Mouse (Mus musculus) ovary, adult 18-20 months (tissue): ENCODE measurements at regions not wholly inside any gene's neighbourhood (a gene's known extent, or its start where the extent isn't known, plus 50 kb on each side); places are given as distances from the start of the nearest gene placed in this dataset.

Experiments used
- DNase-seq: peaks from one replicate; pipeline ENCODE4 v3.0.0; 2022; ENCODE audit warnings: low spot score, mixed read lengths

DNA sequence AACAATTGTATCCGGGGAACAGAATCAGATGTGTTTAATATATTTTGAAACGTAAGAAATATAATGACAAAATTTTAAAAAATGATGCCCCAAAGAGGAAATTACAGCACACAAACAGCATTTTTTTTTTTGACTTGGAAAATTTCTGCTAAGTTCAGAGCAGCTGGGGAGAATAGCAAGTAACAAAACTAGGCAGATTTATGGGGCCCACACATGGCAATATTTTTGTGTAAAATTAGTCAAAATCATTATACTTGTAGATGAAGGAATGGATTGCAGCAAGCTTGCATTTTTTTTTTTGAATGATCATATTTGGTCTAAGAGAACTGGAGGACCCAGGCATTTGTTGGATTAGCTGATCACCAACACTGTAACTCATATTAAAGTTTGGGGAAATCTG, 189.4 kb downstream of the Map2k6 start:
- DNase-seq: no peak

DNA sequence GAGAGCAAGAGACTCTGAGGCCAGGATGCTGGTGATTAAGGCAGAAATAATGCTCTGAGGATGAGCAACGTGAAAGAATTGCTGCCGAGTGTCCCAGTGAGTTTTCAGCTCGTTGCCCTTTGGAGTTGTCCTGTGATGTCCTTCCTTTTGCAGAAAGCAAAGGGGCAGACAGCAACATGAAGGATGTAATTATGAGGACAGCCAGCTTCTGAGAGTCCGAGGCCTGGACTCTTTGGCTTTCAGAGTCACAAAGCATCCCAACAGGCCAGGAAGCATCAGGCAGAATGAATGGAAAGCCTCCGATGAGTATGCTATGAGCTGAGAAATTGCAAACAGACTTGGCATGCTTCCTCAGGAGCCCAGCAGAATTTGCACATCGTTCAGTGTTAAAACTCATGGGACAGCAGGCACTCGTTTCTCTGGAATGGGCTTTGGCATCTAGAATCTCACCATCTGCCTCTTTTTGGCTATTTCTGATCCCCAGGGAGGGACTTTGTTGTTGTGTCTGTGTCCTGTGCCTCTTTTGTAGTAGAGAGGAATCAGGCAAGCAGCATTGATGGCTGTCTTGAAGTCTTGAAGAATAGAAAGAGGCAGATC, 196.4 kb downstream of the Map2k6 start:
- DNase-seq: no peak

DNA sequence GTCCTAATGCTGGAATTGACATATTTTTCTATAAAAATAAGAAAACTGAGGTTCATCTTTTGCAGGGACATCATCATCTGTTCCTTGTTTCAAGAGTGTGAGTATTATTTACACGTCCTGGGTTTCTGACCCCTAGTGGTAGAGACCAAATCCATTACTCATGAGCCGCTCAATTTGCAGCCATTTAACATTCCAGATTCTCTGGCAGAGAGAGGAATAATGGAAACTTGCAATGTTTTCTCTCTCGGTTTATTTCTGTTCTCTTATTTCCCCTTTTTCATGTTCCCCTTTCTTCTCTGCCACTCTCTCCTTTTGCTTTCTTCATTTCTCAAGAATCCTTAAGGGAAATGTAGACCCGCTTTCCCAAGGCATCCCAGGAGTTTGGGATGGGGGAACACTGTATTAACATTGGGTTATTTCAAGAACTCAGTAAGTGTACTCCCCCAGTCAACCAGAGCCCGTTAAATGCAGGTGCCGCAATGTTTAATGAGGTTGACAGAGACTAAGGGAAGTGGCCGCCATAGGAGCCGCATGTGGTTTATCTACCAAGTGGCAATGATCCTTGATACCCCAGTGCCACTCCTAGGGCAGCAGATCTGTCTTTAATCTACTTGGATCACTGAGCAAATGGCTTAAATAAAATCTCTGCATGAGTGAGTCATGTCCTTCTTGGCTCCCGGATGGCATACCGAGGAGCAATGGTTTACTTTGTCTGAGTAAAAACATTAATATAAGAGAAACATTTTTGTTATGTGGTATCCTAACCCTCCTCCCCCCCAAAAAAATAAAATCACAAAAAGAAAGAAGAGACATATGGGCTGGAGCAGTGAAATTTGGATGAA, 206.3 kb downstream of the Map2k6 start:
- no peak for DNase-seq

DNA sequence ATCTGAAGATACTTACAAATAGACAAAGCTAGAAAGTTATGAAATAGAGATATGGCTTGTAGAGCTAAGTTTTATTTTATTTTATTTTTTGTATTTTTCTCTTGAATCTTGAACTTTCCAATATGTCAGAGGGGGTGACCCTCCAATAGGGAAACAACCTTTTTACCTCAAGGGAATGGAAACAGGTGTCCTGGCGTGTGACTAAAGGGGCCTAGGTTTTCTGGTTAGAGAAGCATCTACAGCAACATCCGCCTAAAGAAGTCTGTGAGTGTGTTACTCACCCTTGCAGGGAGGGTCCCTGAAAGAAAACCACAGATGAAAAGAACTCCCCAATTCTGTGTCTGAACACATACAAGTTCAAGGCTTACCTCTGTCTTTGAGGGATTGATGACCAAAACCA, 210.4 kb downstream of the Map2k6 start:
- DNase-seq: no peak

DNA sequence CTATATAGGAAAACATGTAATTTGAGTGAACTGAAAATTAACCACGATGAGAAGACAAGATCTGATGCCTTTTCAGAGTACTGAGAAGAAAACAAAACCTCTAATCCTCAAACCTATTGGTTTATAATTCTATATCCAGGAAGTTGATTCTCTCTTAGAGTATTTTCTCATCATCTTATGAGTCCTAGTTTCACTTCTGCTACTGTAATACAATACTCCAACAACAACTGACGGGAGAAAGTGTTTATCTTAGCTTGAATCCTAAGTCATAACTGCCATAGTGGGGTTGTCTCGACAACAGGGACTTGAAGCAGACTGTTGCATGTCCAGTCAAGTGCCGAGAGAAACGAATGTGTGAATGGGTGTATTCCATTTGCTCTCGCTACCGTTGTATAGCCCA, 211.9 kb downstream of the Map2k6 start:
- no peak for DNase-seq

DNA sequence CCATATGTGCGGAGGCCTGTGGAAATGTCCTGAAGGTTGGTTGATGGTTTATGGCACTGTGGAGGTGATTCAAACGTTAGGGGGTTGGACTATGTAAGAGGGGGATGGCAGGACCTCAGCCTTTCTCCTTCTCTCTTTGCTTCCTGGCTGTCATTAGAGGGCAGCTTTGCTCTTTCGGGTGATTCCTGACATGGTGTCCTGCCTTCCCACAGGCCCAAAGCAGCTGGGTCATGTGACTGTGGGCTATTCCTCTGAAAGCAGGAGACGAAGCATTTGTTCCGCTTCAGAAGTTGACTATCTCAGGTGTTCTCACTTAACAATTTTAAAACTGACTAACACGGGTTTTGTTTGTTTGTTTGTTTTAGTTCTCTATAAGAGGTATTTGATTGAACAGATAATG, 233.1 kb downstream of the Map2k6 start:
- DNase-seq: no peak

DNA sequence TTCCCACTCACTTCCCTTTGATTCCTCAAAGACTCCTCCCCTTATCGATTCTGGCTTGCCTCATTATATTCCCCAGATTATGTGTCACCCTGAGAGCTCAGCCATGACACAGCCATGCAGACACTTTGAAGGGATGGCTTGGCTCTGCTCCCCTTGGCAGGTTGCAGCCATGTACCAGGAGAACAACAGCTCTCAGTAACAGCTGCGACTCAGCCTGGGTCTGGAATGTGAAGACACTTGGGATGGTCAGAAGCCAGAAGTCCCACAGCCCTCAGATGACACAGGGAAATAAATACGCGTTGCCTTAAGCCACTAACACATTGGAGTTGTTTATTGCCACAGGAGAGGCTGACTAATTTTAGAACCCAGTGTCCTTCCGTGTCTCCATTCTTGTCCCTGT, 234.4 kb downstream of the Map2k6 start:
- DNase-seq: no peak

DNA sequence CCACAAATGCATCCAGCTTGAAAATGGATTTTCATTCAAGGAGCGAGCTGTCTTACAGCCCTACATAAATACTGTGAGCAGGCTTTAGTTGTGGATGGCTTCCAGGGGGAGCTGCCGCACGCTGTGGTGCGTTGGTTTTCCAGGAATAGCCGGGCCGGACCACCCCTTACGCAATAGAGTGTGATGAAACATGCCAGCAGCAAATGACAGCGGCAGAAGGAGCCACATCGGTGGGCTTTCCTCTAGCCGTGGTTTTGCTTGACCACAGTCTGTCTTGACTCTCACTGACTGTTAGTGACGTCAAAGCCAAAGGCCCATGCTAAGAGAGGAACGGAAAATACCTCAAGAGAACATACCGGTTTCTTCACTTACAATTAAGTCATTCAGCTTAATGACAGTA, 243.6 kb downstream of the Map2k6 start:
- no peak for DNase-seq

DNA sequence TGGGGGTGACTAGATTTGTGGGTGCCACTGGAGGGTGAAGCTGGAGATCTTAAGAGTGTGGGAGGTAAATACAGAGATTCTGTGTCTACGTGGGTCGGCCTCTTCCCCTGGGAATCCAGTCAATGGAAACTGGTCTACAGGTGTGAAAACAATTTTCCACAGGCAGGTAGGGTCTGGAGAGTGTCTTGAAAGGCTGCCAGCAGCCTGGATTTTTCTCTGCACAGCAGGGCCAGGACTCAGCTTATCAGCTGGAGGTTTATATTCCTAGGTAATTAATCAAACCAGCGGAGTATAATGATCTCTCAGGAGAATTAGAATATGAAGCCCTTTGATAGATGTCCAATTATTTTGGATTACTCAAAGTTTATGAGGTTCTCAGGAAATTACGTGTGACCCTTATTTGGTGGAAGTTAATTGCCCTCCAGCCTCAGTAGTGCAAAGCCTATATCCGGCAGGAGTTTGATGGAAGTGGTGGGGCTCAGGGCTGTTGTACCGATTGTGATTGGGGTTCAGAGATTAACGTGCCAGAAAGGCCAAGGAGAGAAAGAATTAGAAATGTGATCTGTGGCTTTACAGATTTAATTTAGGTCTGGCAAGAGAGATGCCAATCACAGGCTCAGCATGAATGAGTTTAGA, 250.8 kb downstream of the Map2k6 start:
- DNase-seq: no peak

DNA sequence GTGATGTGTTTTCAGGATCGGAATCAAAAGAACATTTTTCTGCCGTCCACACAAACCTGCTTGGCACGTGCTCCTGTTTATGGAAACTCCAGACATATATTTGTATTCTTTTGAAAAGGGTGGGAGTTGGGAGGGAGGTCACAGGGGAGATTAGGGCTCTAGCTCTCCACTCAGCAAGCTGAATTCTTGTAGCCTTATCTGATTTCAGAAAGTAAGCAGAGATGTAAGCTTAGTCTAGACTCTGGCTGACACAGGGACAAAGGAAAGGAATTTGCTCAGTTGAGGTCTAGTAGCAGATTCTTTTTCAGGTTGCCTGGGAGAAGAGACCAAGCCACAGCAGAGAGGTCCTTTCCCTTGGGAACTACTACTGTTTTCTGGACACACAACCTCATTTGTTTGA, 253.1 kb downstream of the Map2k6 start:
- DNase-seq: no peak

DNA sequence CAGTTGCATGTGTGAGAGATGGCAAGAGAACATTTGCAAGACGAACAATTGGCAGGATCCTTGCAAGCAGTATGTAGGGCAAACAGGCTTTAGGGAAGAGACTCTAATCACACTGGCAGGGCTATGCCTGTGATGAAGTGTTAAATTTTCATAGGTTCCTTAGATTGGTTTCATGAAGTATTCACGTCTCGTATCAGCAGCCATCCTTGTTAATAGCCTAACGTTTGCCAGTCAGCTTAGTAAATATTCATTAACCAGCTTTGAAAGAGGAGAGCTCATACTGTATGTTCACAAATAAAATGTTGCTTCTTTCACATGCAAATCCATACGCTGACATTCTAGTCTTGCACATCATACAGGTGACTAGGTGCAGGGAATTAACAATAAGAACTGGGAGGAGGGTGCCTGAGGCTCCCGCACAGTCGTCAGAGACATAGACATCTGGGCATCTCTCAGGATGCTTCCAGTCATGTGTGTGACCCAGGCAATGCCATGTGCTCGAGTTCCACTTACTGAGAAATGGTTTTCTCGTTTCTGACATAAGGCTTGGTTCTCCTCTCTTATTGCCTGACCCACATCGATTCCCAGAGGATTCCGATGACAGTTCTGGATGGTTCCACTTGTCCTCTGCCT, 257.7 kb downstream of the Map2k6 start:
- DNase-seq: no peak

DNA sequence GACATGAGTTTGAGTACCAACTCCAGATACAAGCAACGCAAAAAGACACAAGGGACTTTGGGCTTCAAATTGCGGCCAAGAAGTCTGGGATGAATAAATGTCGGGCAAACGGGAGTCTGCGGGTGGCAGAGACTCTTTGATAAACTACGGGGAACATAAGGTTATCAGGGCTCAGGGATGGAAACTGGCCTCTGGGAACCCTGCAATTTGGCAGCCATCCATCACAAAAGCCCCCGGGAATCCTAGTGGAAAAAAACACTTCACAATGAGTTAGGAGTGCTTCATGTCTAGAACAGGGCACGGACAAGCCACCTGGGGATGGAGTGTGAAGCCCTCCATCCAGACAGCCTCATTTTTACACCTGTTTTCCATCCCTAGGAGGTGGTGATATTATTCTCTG, 258.9 kb downstream of the Map2k6 start:
- no peak for DNase-seq

DNA sequence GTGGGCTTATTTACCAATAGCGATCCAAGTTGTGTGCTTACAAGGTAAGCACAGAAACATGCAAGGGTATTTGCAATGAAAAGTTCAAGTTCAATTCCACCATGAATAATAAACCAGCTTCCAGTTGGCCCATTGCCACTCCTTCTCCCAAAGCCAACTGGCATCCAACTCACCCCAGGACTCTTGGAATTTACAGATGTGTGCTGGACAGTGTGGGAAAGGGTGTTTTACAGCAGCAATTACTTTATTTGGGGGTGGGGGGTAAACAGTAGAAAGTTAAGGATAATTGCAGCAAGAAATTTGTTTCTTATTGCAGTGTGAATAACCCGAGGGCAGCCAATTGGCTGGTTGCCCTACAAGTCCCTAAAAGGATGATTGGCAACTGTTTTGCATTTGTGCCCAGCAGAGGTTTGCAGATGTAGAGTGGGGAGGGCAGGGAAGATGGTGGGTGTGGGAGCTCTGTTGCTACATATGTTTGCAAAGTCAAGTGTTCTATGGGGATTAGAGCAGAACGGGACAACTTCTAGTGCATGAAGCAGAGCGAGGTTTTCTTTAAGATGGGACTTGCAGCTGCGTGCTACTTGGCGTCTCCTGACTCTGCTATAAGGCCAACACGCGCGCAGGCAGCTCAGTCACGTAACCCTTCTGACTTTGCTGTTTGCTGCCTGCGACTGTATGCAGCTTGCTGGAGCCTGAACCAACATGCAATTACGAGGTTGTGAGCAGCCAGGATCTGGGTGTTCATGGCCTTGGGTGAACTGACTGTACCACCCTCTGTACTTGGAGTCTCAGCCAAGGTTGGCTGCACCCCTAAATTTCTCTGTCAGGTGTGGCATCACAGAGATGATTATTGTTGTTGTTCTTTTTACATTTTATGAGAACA, 271.9 kb downstream of the Map2k6 start:
- DNase-seq: no peak

DNA sequence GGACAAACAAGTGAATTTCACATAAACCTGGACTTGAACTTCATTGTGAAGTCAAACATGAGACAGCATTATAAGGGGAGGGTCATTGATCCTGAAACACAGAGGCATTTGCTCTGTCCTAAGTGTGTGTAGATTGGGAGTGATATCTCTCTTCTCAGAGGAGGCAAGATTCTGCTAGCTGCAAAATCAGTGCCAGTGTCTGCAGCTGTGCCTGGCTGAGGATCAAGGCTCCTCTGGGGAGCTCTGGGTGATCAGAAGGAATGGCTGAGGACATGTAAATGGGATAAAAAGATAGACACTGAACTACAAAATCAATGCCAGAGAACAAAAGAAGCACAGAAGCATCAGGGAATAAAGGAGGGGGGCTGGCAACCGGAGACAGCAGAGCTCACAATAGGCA, 274.0 kb downstream of the Map2k6 start:
- no peak for DNase-seq

DNA sequence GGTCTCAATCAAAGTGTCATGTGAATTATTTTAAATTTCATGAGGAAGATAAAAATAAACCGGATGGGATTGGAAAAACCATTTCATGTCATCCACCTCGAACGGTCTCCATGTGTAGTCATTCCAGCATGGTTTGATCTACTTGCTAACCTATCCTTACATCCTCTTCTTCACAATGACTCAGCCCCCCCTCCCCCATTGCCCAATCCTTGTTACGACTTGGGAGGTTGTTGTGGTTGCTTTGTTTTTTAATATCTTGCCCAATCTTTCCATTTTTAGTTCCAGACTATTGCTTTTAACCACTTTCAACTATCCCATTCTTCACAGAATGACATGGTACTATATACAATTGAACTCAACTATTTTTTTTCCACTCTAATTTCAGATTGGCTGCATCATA, 275.0 kb upstream of the Kcnj16 start:
- DNase-seq: no peak

DNA sequence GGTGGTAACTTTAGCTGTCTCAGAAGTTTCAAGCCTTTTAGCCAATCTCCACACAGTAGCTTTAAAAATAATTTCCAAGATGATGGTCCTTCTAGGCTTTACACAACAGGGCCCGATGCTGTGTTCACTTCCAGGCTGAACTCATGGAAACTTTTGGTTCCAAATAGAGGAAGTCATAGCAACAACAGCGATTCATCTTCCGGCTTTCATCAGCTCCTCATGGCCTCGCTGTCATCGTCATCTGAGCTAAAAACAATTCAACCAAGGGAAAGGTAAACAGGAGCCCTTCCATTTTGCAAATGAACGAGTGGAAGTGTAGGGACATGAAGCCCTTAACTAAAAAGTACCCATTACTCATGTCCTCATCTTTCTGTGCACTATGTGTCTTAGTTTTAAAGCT, 270.8 kb upstream of the Kcnj16 start:
- DNase-seq: no peak

DNA sequence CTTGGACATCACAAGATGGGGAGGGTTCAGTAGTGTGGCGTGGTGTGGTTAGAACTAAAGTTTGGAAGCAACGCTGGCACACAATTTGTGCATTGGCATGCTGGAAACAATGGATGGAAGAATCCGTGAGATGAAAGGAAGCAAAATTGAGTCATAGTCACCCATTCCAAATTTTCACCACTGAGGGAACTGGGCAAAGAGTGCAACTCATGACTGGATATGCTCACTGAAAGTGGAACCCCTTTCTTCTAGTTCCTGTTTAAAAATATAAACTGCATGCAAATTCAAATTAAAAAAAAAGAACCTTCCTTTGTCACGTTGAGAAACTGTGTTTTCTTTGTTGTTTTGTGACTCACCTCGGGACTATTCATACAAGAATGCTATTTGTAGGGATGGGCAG, 269.5 kb upstream of the Kcnj16 start:
- DNase-seq: no peak

DNA sequence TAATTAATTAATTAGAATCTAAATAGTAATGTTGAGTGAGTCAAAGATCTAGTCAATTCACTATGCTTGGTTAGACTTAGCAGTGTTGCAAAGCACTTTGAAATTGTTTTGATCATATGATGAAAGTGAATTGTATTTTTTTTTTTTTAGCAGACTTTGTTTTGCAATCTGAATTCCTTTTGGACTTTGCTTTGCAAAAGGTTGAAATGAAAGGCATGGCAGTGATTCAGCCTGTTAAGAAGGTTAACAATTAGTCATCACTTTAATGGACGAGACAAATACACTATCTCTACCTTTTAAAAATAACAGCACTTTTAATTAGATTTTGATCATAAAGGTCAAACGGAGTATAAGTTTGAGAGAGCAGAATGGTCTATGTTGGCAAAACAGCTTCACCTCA, 266.9 kb upstream of the Kcnj16 start:
- DNase-seq: no peak

DNA sequence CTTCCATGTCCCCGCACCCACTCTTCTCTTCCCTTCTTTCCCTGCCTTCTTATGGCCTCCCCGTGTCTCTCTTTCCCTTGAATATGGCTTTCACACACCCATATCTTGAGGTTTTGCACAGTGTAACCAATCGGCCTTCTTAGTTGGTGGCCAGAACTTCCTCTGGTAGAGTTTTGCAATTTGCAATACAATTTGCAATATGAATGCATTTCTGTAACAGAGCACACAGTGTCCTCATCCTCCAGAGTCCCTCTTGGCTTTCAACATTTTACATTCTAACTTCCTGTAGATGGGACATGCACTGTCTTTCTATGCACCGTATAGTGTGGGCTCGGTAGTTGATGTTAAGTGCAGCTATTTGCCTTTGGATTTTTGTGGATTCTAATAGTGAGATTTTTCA, 265.7 kb upstream of the Kcnj16 start:
- DNase-seq: no peak

DNA sequence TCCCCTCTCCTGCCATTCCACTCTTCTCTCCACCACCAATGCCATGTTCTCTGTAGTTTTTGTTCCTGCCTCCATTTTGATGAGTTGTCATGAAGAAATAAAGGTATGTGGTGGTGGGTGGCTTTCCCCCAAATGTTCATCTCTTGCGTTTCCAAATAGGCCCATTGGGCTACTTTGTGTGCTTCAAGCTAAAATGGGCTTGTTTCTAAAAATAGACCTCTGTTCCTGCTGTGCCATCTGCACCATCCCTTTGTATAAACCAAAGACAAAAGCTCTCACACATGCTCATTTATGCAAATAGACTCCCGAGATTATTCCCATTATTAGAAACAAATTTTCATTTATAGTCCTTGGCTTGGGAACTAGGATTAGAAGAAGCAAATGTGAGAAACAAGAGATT, 264.3 kb upstream of the Kcnj16 start:
- DNase-seq: no peak

DNA sequence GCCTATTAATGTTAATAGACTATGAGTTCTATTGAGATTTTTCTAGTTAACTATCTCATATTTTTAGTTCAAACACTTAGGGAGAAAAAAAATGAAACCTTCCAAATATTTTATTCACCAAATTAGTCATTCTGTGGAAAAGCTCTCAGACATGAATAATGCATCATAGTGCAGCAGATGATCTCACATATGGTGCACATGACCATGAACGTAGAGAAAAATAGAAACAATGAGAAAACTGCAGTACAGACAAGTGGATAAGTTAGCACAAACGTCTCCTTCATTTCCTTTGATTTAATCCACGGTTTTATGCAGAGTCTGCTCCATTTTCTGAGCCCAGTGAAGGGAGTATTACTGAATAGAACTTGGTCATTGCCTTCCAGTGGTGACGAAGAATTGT, 260.5 kb upstream of the Kcnj16 start:
- no peak for DNase-seq

DNA sequence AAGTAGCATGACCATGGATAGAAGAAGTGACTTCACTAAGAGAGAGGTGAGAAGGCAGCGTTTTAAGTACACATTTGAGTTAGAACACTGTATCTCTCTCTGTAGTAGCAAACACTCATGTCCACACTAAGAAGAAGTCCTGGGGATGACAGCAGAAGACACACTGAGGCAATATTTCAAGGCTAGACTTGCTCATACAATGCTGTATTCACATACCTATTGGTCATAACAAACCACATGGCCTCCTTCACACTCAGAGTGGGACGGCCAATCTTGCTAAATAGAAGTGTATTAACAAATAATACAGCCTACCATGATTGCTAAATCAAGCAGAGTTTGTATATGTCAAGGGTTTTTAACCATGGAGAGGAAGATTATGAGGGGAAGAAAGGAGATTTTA, 252.5 kb upstream of the Kcnj16 start:
- DNase-seq: no peak
